Mouse (Mus musculus) G1E (cell line): ENCODE measurements at regions not wholly inside any gene's neighbourhood (a gene's known extent, or its start where the extent isn't known, plus 50 kb on each side); places are given as distances from the start of the nearest gene placed in this dataset.

Experiments used
- CTCF ChIP-seq: IDR thresholded peaks from 2 replicates; pipeline ENCODE4 v1.5.1; 2012; ENCODE audit warnings: low read depth, low read length, inconsistent platforms, mixed read lengths
- TAL1 ChIP-seq: conservative IDR thresholded peaks from 2 replicates; pipeline ENCODE4 v1.6.1; 2012; ENCODE audit warnings: low read depth, low read length, inconsistent platforms, mixed read lengths

- TF ChIP-seq TAL1 (no peak), CTCF (no peak)
Observed at GRCm38 (mm10) chr19:44678686-44679085, 77.2 kb upstream of the Pax2 start.
